Mouse (Mus musculus) hindbrain, embryonic 14.5 days (tissue): ENCODE results near the gene Papss2. TPM values are rescaled to one million over a fixed set of nuclear protein-coding genes. Genes with fewer than 3 reads are reported as not detected.

Source experiments
- ATAC-seq: fragments of 200-750 bp; cut with Nextera tagmentation; 2 replicates; pipeline ENCODE4 v1.8.0; 2017; ENCODE audit warnings: moderate number of reproducible peaks, mild to moderate bottlenecking, moderate TSS enrichment, moderate library complexity; ENCODE audit not compliant: low FRiP score
- DNase-seq: peaks from one replicate; pipeline ENCODE4 v3.0.0-alpha.2; 2015; ENCODE audit warnings: low spot score
- H3K27ac ChIP-seq: fragments of 300-500 bp; sonication (generic); 2 replicates; pipeline ENCODE4 v1.5.1; 2014; ENCODE audit warnings: mild to moderate bottlenecking, moderate library complexity
- H3K27me3 ChIP-seq: fragments of 300-500 bp; sonication (generic); 2 replicates; pipeline ENCODE4 v1.6.1; 2014; ENCODE audit warnings: mild to moderate bottlenecking, low read length, mixed read lengths; ENCODE audit not compliant: control insufficient read depth, insufficient read depth
- H3K36me3 ChIP-seq: fragments of 300-500 bp; sonication (generic); replicated peaks from 2 replicates; pipeline ENCODE4 v1.6.1; 2014; ENCODE audit not compliant: control insufficient read depth, insufficient read depth
- H3K4me1 ChIP-seq: fragments of 300-500 bp; sonication (generic); replicated peaks from 2 replicates; pipeline ENCODE4 v1.6.1; 2014; ENCODE audit warnings: antibody characterized with exemption, low read length, mixed read lengths; ENCODE audit not compliant: control insufficient read depth, insufficient read depth
- H3K4me2 ChIP-seq: fragments of 300-500 bp; sonication (generic); replicated peaks from 2 replicates; pipeline ENCODE4 v1.6.1; 2014; ENCODE audit warnings: mild to moderate bottlenecking, moderate library complexity
- H3K4me3 ChIP-seq: fragments of 300-500 bp; sonication (generic); replicated peaks from 2 replicates; pipeline ENCODE4 v1.5.1; 2014; ENCODE audit warnings: mild to moderate bottlenecking, low read length
- H3K9ac ChIP-seq: fragments of 300-500 bp; sonication (generic); 2 replicates; pipeline ENCODE4 v1.6.1; 2014
- H3K9me3 ChIP-seq: fragments of 300-500 bp; sonication (generic); 2 replicates; pipeline ENCODE4 v1.6.1; 2016; ENCODE audit warnings: low read length; ENCODE audit not compliant: control insufficient read depth
- WGBS: fragments of 180-500 bp; shearing (Covaris S2); extraction: QIAGEN DNeasy Blood & Tissue Kit; methylation state at CpG from one replicate; pipeline ENCODE4 v1.1.7; 2014; 5-methylcytosine and 5-hydroxymethylcytosine counted together
- polyA plus RNA-seq: library from polyadenylated mRNA; unstranded; fragments of >200 nt; fragmentation: Nextera tagmentation; extraction: Ambion mirVana; gene quantifications from 2 replicates; pipeline ENCODE4 v1.2.1, GENCODE M21; 2014

Gene Papss2
- polyA plus RNA-seq, 1 experiment from 2014 or later: 1.8 TPM

DNA sequence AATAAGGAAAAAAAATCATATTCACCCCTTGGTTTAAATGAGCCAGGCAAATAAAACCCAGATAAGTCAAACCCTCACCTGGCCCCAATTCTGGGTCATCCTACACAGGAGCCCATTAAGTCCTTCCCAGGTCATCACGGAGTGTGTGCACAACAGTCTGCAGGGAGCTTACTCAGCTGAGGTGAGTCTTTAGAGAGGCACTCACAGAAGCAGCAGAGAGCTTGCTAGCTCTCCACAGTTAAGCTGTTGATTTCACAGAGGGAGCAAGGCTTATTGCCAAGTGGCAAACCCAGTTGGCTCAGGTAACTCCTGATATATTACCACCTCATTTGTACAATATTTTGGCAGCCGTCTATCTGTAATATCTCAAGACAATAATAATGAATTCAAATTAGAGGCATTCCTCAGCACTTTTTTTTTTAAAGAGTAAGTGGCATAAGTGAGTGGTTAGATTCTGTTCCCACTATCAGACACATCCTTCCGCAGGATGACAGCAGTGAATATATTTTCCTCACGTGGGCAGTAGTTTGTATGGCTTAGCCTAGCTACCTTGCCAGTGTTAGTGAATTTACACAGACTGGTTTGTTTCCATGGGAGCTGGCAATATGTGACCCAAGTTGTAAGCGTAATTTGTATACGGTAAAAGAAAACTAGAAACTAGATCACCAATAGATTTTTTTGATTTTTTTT is 9.1 kb downstream of the Papss2 start:
- Histone ChIP-seq H3K4me3 (no peak overlapping the region), H3K36me3 (no peaks in the 10 kb centered on the region), H3K27me3 (no peaks in the 10 kb centered on the region), H3K9ac (no peak overlapping the region), H3K4me1 (no peaks in the 10 kb centered on the region), H3K4me2 (no peak overlapping the region), H3K9me3 (no peaks in the 10 kb centered on the region), H3K27ac (0 out of 2 replicates have a peak overlapping the region, but pooled peaks have one; percentile 5)
- DNase-seq: no peak
- ATAC-seq: no peak
- 85% methylated on average over 6 of the region's 6 CpGs for WGBS

DNA sequence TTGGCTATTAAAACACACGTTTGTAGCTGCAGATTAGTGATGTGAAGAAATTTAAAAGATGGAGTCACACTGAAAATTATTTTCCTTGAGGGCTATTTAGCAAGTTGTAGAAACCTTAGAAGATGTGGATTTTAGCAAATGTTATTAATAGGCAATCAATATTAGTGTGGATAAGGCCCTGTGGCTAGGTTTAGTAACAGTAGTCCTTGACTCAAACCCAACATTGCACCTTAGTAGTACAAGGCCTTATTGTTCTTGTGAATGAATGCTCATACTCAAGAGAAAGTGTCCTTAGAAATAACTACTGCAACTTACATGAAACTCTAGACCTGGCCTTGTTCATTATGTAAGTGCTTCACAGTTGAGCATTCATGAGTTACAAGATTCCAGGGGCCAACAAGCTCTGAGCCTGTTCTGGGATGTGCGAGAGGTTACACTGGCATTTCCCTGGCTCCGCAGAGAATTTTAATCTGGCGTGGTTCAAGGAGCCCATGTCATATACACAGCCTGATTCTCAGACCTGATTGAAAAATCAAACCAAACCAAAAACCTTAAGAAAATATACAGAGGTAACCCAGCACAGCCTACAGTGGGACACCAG is 10.7 kb downstream of the Papss2 start:
- H3K4me3 ChIP-seq: no peak overlapping the region
- H3K9me3 ChIP-seq: no peaks in the 10 kb centered on the region
- H3K27me3 ChIP-seq: no peaks in the 10 kb centered on the region
- no peak overlapping the region for H3K4me2 ChIP-seq
- 76% methylated on average over 4 of the region's 4 CpGs for WGBS
- ATAC-seq (no peak), DNase-seq (no peak)
- H3K36me3 ChIP-seq: no peaks in the 10 kb centered on the region
- no peak overlapping the region for H3K27ac ChIP-seq
- H3K9ac ChIP-seq: no peak overlapping the region
- H3K4me1 ChIP-seq: no peaks in the 10 kb centered on the region

- no peak overlapping the region for H3K9ac ChIP-seq
- no peaks in the 10 kb centered on the region for H3K4me1 ChIP-seq
- no peaks in the 10 kb centered on the region for H3K36me3 ChIP-seq
- 86% methylated on average over 8 of the region's 8 CpGs for WGBS
- H3K27me3 ChIP-seq: no peaks in the 10 kb centered on the region
- no peak overlapping the region for H3K4me2 ChIP-seq
- DNase-seq: no peak
- H3K9me3 ChIP-seq: no peaks in the 10 kb centered on the region
- H3K4me3 ChIP-seq: no peak overlapping the region
- no peak overlapping the region for H3K27ac ChIP-seq
- no peak for ATAC-seq
Observed at GRCm38 (mm10) chr19:32607036-32607435, 11.4 kb downstream of the Papss2 start.

GRCm38 (mm10) chr19:32611386-32612092 is 15.9 kb downstream of the Papss2 start:
- DNase-seq (no peak), ATAC-seq (no peak)
- Histone ChIP-seq H3K27ac (no peak overlapping the region), H3K4me1 (no peaks in the 10 kb centered on the region), H3K4me3 (no peak overlapping the region), H3K27me3 (no peaks in the 10 kb centered on the region), H3K9me3 (no peaks in the 10 kb centered on the region), H3K36me3 (no peaks in the 10 kb centered on the region), H3K4me2 (no peak overlapping the region), H3K9ac (no peak overlapping the region)
- 94% methylated on average over 9 of the region's 9 CpGs for WGBS

DNA sequence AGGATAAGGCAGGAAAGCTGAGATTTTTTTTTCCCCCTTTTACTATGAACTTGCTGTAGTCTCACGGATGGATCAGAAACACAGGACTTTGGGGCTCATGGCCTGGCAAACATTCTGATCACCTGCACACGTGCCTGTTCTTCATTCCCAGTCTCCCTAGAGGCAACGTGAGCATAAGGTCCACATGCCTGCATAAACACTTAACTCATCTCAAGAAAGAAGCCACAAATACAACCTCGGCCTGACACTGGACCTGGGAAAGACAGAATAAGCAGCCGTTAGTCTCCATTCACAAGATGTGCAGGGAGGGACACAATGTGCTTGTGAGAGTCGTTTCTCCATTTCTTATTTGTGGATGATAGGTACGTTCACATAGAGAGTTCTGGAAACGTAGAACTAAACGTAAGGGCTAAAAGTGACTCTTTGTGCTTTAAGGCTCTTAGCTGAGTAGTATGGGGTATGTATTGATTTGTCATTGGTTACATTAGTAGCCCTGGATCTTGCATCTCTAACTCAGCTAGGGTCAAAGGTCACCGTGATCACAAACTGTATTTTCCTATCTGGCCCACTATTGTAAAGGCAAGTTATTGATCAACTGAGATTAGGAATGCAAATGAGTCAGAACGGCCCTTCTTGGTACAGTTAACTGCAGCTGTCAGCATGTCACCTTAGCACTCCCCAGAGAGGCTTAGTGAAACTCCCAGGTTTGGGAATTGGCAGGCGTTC is 18.6 kb downstream of the Papss2 start:
- H3K9me3 ChIP-seq: no peaks in the 10 kb centered on the region
- DNase-seq (no peak), ATAC-seq (no peak)
- no peak overlapping the region for H3K9ac ChIP-seq
- no peak overlapping the region for H3K4me3 ChIP-seq
- H3K27me3 ChIP-seq: no peaks in the 10 kb centered on the region
- H3K4me2 ChIP-seq: no peak overlapping the region
- H3K4me1 ChIP-seq: no peaks in the 10 kb centered on the region
- WGBS: 81% methylated on average over 12 of the region's 12 CpGs
- no peak overlapping the region for H3K27ac ChIP-seq
- no peaks in the 10 kb centered on the region for H3K36me3 ChIP-seq

- Histone ChIP-seq H3K27ac (no peak overlapping the region), H3K4me2 (no peak overlapping the region), H3K9ac (no peak overlapping the region), H3K27me3 (no peaks in the 10 kb centered on the region), H3K4me1 (no peaks in the 10 kb centered on the region), H3K9me3 (no peaks in the 10 kb centered on the region), H3K36me3 (no peaks in the 10 kb centered on the region), H3K4me3 (no peak overlapping the region)
- WGBS: 72% methylated on average over 2 of the region's 2 CpGs
- ATAC-seq: no peak
- DNase-seq: no peak
Observed at GRCm38 (mm10) chr19:32614772-32615099, 19.1 kb downstream of the Papss2 start.

- H3K4me3 ChIP-seq: no peak overlapping the region
- ATAC-seq (no peak), DNase-seq (no peak)
- no peaks in the 10 kb centered on the region for H3K27me3 ChIP-seq
- H3K9me3 ChIP-seq: no peaks in the 10 kb centered on the region
- H3K4me1 ChIP-seq: no peaks in the 10 kb centered on the region
- 95% methylated on average over 7 of the region's 7 CpGs for WGBS
- no peak overlapping the region for H3K27ac ChIP-seq
- no peak overlapping the region for H3K9ac ChIP-seq
- no peak overlapping the region for H3K4me2 ChIP-seq
- H3K36me3 ChIP-seq: no peaks in the 10 kb centered on the region
Observed at GRCm38 (mm10) chr19:32616646-32617045, 21.1 kb downstream of the Papss2 start.

DNA sequence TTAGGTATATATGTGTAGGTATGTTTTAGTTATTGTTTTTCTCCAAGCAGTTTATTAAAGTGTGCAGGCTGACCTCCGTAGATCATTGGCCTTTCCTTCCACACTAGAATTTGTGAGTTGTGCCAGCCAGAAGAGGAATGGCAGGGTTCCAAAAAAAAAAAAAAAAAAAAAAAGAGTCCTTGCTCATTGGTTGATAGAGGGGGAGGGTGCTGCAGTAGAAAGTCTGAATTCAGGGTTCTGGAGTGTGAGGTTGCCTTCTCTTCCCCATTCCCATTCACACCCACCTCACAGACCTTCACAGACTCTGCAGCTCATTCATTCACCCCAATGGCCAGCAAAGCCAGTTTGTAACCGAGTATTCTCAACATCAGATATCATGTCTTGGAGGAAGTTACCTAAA is 24.1 kb downstream of the Papss2 start:
- no peak overlapping the region for H3K27ac ChIP-seq
- H3K9me3 ChIP-seq: no peaks in the 10 kb centered on the region
- no peaks in the 10 kb centered on the region for H3K36me3 ChIP-seq
- H3K9ac ChIP-seq: no peak overlapping the region
- no peak for DNase-seq
- H3K4me3 ChIP-seq: no peak overlapping the region
- 86% methylated on average over 2 of the region's 2 CpGs for WGBS
- H3K4me1 ChIP-seq: no peaks in the 10 kb centered on the region
- no peaks in the 10 kb centered on the region for H3K27me3 ChIP-seq
- no peak for ATAC-seq
- H3K4me2 ChIP-seq: no peak overlapping the region

GRCm38 (mm10) chr19:32620859-32621445 is 25.4 kb downstream of the Papss2 start:
- Histone ChIP-seq H3K27me3 (no peaks in the 10 kb centered on the region), H3K9me3 (no peaks in the 10 kb centered on the region), H3K4me2 (no peak overlapping the region), H3K9ac (no peak overlapping the region), H3K4me1 (no peaks in the 10 kb centered on the region), H3K36me3 (no peaks in the 10 kb centered on the region), H3K4me3 (no peak overlapping the region), H3K27ac (no peak overlapping the region)
- ATAC-seq (no peak), DNase-seq (no peak)
- WGBS: 90% methylated on average over 15 of the region's 15 CpGs
